Mouse (Mus musculus) hindbrain, embryonic 11.5 days (tissue): ENCODE results near the gene Dhh. TPM values are rescaled to one million over a fixed set of nuclear protein-coding genes. Genes with fewer than 3 reads are reported as not detected.
"Not testable (repeated sequence)": the region's sequence is repeated elsewhere in the genome, so short reads cannot be mapped to it uniquely, and the experiment has no call there.

ENCODE experiments used
- ATAC-seq: fragments of 200-750 bp; cut with Nextera tagmentation; 2 replicates; pipeline ENCODE4 v1.8.0; 2017; ENCODE audit warnings: mild to moderate bottlenecking, moderate TSS enrichment, moderate library complexity; ENCODE audit not compliant: low FRiP score
- DNase-seq: peaks from one replicate; pipeline ENCODE4 v3.0.0-alpha.2; 2015; ENCODE audit warnings: low spot score
- H3K27ac ChIP-seq: fragments of 300-500 bp; sonication (generic); 2 replicates; pipeline ENCODE4 v1.5.1; 2014; ENCODE audit warnings: mild to moderate bottlenecking, low read depth, low read length
- H3K27me3 ChIP-seq: fragments of 300-500 bp; sonication (generic); 2 replicates; pipeline ENCODE4 v1.6.1; 2014; ENCODE audit warnings: mild to moderate bottlenecking, low read length, moderate library complexity, mixed read lengths; ENCODE audit not compliant: control insufficient read depth, insufficient read depth
- H3K36me3 ChIP-seq: fragments of 300-500 bp; sonication (generic); 2 replicates; pipeline ENCODE4 v1.6.1; 2014; ENCODE audit warnings: mild to moderate bottlenecking, low read length, moderate library complexity, mixed read lengths; ENCODE audit not compliant: control insufficient read depth, insufficient read depth
- H3K4me1 ChIP-seq: fragments of 300-500 bp; sonication (generic); replicated peaks from 2 replicates; pipeline ENCODE4 v1.6.1; 2014; ENCODE audit warnings: low read length, mixed read lengths; ENCODE audit not compliant: control insufficient read depth, insufficient read depth
- H3K4me2 ChIP-seq: fragments of 300-500 bp; sonication (generic); replicated peaks from 2 replicates; pipeline ENCODE4 v1.6.1; 2014; ENCODE audit warnings: mild to moderate bottlenecking, low read depth, low read length
- H3K4me3 ChIP-seq: fragments of 300-500 bp; sonication (generic); 2 replicates; pipeline ENCODE4 v1.5.1; 2014; ENCODE audit warnings: low read depth, low read length
- H3K9ac ChIP-seq: fragments of 300-500 bp; sonication (generic); 2 replicates; pipeline ENCODE4 v1.6.1; 2014; ENCODE audit warnings: low read depth, low read length
- H3K9me3 ChIP-seq: fragments of 300-500 bp; sonication (generic); 2 replicates; pipeline ENCODE4 v1.6.1; 2016; ENCODE audit warnings: low read length; ENCODE audit not compliant: control insufficient read depth
- WGBS: fragments of 180-500 bp; shearing (Covaris S2); extraction: QIAGEN DNeasy Blood & Tissue Kit; methylation state at CpG from one replicate; pipeline ENCODE4 v1.1.7; 2014; 5-methylcytosine and 5-hydroxymethylcytosine counted together
- polyA plus RNA-seq: library from polyadenylated mRNA; unstranded; fragments of >200 nt; fragmentation: Nextera tagmentation; extraction: Ambion mirVana; gene quantifications from 2 replicates; pipeline ENCODE4 v1.2.1, GENCODE M21; 2014

Dhh gene
- polyA plus RNA-seq, 1 experiment from 2014 or later = 0.68 TPM

GRCm38 (mm10) chr15:98933004-98933671 lies 34.8 kb upstream of the Dhh start:
- H3K27me3 ChIP-seq, H3K9me3 ChIP-seq, DNase-seq, ATAC-seq, H3K4me1 ChIP-seq, H3K36me3 ChIP-seq: not testable (repeated sequence)
- peak overlapping the region; percentile 72 for H3K4me3 ChIP-seq
- H3K27ac ChIP-seq = peak overlapping the region; percentile 96; the same call in 1 of the 2 replicates
- peak overlapping the region; percentile 94 for H3K9ac ChIP-seq
- 18% methylated on average over 8 of the region's 9 CpGs for WGBS
- peak overlapping the region; percentile 88 for H3K4me2 ChIP-seq

DNA sequence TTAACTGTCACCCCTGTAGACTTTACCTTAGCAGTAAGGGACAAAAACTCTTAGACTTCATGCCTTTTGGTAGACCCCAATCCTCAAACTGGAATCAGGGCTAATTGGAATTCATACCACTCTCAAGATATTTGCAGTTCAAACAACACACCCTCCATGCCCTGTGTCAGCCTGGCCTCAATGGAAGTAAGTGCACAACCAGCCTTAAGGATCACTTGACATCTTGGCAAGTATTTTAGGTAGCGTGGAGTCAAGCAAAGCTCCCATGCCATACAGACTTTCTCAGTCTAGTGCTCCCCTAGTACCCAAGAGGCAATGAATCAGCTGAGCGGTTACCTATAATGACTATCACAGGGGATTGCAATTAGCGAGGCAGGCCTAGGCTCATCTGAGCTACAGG lies 32.7 kb upstream of the Dhh start:
- H3K4me3 ChIP-seq = no peak overlapping the region
- no peaks in the 10 kb centered on the region for H3K27me3 ChIP-seq
- 92% methylated on average over 3 of the region's 3 CpGs for WGBS
- DNase-seq (no peak), ATAC-seq (no peak)
- H3K4me2 ChIP-seq = no peak overlapping the region
- peaks cover 7% of the 10 kb centered on the region for H3K4me1 ChIP-seq
- no peak overlapping the region for H3K9ac ChIP-seq
- no peaks in the 10 kb centered on the region for H3K9me3 ChIP-seq
- H3K27ac ChIP-seq = no peak overlapping the region
- H3K36me3 ChIP-seq = no peaks in the 10 kb centered on the region

DNA sequence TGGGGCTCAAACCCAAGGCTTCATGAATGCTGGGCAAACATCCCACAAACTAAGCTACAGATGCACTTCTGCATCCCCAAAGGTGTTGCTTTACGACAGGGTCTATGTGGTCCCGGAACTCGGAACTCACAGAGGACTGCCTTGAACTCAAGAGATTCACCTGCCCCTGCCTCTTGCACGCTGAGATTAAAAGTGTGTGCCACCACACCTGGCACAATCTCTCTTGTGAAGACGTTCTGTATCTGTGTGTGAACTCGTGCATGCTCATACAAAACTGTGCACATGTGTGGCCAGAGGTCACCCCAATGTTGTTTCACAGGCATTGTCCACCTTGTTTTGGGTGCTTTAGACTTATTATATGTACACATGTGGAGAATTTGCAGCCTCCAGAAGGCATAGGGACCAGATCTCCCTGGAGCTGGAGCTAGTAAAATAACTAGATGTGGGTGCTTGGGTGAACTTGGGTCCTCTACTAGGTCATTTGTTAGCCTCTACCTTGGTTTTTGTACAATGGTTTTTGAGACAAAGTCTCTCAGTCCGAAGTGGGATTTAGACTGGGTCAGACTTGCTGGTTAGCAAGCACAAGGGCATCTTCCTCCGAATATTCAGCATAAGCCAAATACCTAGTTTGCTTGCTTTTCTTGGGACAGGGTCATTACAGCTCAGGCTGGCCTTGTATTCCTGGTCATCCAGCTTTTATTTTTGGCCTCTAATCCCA lies 31.8 kb upstream of the Dhh start:
- Histone ChIP-seq H3K27me3 (no peaks in the 10 kb centered on the region), H3K4me2 (no peak overlapping the region), H3K27ac (peak overlapping the region; percentile 51; the same call in 1 of the 2 replicates), H3K9ac (no peak overlapping the region), H3K36me3 (no peaks in the 10 kb centered on the region), H3K9me3 (no peaks in the 10 kb centered on the region), H3K4me1 (peaks cover 2% of the 10 kb centered on the region; the same call in 1 of the 2 replicates), H3K4me3 (no peak overlapping the region)
- no peak for DNase-seq
- ATAC-seq = no peak
- 55% methylated on average over 8 of the region's 8 CpGs for WGBS

DNA sequence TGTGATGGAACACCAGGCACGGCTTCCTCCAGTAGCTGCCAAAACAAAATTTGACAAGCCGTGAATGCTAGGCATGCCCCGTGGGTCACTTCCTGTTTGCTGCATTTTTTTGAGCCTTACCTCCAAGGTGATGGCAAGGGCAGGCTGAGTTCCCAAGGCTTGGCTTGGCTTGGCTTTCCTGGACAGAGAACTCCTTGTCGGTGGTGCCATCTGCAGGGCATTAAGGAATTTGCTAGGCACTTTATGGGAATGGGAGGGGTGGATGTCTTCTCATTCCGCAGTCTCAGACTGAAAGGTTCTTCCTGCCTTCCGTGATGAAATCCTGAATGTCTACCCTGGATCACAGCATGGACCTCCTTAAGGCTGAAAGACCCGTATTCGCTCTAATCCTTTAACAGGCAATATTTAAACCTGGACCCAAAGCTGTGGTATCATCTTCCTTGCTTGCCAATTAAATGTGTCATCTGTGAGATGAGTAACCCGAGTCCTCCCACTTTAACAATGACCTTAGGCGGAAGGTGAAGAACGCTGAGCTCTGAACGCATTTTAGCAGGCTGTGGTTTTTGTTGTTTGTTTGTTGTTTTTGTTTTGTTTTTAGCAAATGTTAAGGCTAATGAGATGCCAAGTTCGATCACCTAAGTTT lies 30.4 kb upstream of the Dhh start:
- no peaks in the 10 kb centered on the region for H3K27me3 ChIP-seq
- no peak overlapping the region for H3K4me2 ChIP-seq
- 18% methylated on average over 13 of the region's 13 CpGs for WGBS
- no peak overlapping the region for H3K4me3 ChIP-seq
- no peaks in the 10 kb centered on the region for H3K9me3 ChIP-seq
- no peak overlapping the region for H3K9ac ChIP-seq
- ATAC-seq (peak; percentile 38; the same call in 1 of the 2 replicates), DNase-seq (peak; percentile 77)
- no peaks in the 10 kb centered on the region for H3K36me3 ChIP-seq
- H3K4me1 ChIP-seq = 0 out of 2 replicates have a peak, but pooled peaks cover 2% of the 10 kb centered on the region
- no peak overlapping the region for H3K27ac ChIP-seq

DNA sequence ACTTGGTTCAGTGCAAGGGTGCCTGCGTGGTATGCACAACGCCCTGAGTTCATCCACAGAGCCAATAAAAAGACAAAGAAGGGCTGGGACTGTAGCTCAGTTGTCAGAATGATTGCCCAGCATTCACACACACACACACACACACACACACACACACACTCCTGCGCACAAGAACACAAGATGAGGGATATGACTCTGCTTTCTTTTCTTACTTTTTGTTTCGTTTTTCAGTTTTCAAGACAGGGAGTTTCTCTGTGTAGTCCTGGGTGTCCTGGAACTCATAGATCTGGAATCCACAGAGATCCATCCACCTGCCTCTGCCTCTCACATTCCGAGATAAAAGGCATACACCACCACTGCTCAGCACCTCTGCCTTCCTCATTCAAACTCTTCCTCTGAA lies 29.2 kb upstream of the Dhh start:
- Histone ChIP-seq H3K9ac (no peak overlapping the region), H3K4me2 (no peak overlapping the region), H3K27me3 (no peaks in the 10 kb centered on the region), H3K4me1 (0 out of 2 replicates have a peak, but pooled peaks cover 2% of the 10 kb centered on the region), H3K36me3 (no peaks in the 10 kb centered on the region), H3K9me3 (no peaks in the 10 kb centered on the region), H3K27ac (no peak overlapping the region), H3K4me3 (no peak overlapping the region)
- DNase-seq (no peak), ATAC-seq (no peak)
- WGBS = 87% methylated on average over 5 of the region's 5 CpGs

- 78% methylated on average over 3 of the region's 3 CpGs for WGBS
- no peak for DNase-seq
Measured at GRCm38 (mm10) chr15:98924682-98925081, 26.3 kb upstream of the Dhh start.

GRCm38 (mm10) chr15:98923031-98923537 lies 24.7 kb upstream of the Dhh start:
- H3K9ac ChIP-seq = no peak overlapping the region

More at GRCm38 (mm10) chr15:98924682-98925081, 26.3 kb upstream of the Dhh start:
- Histone ChIP-seq H3K4me1 (no peaks in the 10 kb centered on the region), H3K27ac (no peak overlapping the region), H3K9ac (no peak overlapping the region), H3K27me3 (no peaks in the 10 kb centered on the region), H3K4me3 (no peak overlapping the region), H3K4me2 (no peak overlapping the region), H3K36me3 (no peaks in the 10 kb centered on the region), H3K9me3 (no peaks in the 10 kb centered on the region)
- ATAC-seq = no peak

GRCm38 (mm10) chr15:98922581-98922980 lies 24.2 kb upstream of the Dhh start:
- ATAC-seq = no peak
- Histone ChIP-seq H3K27ac (no peak overlapping the region), H3K9ac (no peak overlapping the region), H3K4me3 (no peak overlapping the region), H3K4me1 (no peaks in the 10 kb centered on the region; the same call in 1 of the 2 replicates), H3K27me3 (no peaks in the 10 kb centered on the region), H3K9me3 (no peaks in the 10 kb centered on the region), H3K36me3 (no peaks in the 10 kb centered on the region), H3K4me2 (no peak overlapping the region; the same call in 1 of the 2 replicates)
- WGBS = 64% methylated on average over 3 of the region's 3 CpGs
- DNase-seq = no peak

More at GRCm38 (mm10) chr15:98923031-98923537, 24.7 kb upstream of the Dhh start:
- H3K27ac ChIP-seq = no peak overlapping the region
- H3K27me3 ChIP-seq = no peaks in the 10 kb centered on the region
- no peak overlapping the region for H3K4me2 ChIP-seq
- no peaks in the 10 kb centered on the region for H3K9me3 ChIP-seq
- ATAC-seq (no peak), DNase-seq (no peak)
- H3K36me3 ChIP-seq = no peaks in the 10 kb centered on the region
- no peak overlapping the region for H3K4me3 ChIP-seq
- H3K4me1 ChIP-seq = no peaks in the 10 kb centered on the region; the same call in 1 of the 2 replicates
- 84% methylated on average over 2 of the region's 2 CpGs for WGBS
